8 mouse cellular contexts compared by ENCODE assay signal in genomic region chr19:26746709-26747467, GRCm38 (mm10).
DNase-seq lines count a peak whose midpoint lies in the region; ATAC-seq and TF ChIP-seq lines count a peak whose summit lies in the region.

No protein-coding gene starts in this region.

- H3K9me3 ChIP-seq in intestine, embryonic 16.5 days (ENCODE audit: control insufficient read depth, low read length), result no peaks in the 10 kb centered on the region
- H3K9me3 ChIP-seq in neural tube, embryonic 13.5 days, result no peaks in the 10 kb centered on the region

- H3K27me3 ChIP-seq in liver, adult 2 months (ENCODE audit: control insufficient read depth, insufficient read depth, low read length), result no peaks in the 10 kb centered on the region
- H3K27me3 ChIP-seq in intestine, embryonic 16.5 days (replicated peaks; ENCODE audit: control insufficient read depth, insufficient read depth, low read length), result no peaks in the 10 kb centered on the region
- no peaks in the 10 kb centered on the region for H3K27me3 ChIP-seq in neural tube, embryonic 13.5 days

- peak; percentile 10; the same call in 1 of the 2 replicates for ATAC-seq in intestine, embryonic 16.5 days
- peak; percentile 56 for ATAC-seq in neural tube, embryonic 13.5 days (ENCODE audit: low read depth)
- ATAC-seq in inflammation-experienced regulatory T-cells, adult 6 months, result no peak

- H3K4me3 ChIP-seq in liver, adult 2 months (ENCODE audit: insufficient read depth, low read depth, low read length), result peak overlapping the region; percentile 85; the same call in 1 of the 2 replicates
- H3K4me3 ChIP-seq in embryonic fibroblast, embryonic 13.5 days (ENCODE audit: insufficient read depth, low read length), result peak overlapping the region; percentile 43
- H3K4me3 ChIP-seq in intestine, embryonic 16.5 days (ENCODE audit: low read length), result peak overlapping the region; percentile 64
- peak overlapping the region; percentile 49 for H3K4me3 ChIP-seq in neural tube, embryonic 13.5 days

- TF ChIP-seq POLR2A in liver, adult 2 months (IDR thresholded peaks at IDR 0.05; ENCODE audit: extremely low read depth, insufficient read depth, low read length), result no peak
- TF ChIP-seq POLR2A in embryonic fibroblast, embryonic 13.5 days (IDR thresholded peaks at IDR 0.05; ENCODE audit: low read depth, low read length), result 0 out of 2 replicates have a peak, but pooled peaks have one; percentile 3

- H3K36me3 ChIP-seq in liver, adult 2 months (ENCODE audit: control insufficient read depth, insufficient read depth, low read length), result peaks cover 5% of the 10 kb centered on the region
- peaks cover 1% of the 10 kb centered on the region; the same call in 1 of the 2 replicates for H3K36me3 ChIP-seq in intestine, embryonic 16.5 days (ENCODE audit: control insufficient read depth, insufficient read depth, low read length)
- H3K36me3 ChIP-seq in neural tube, embryonic 13.5 days, result no peaks in the 10 kb centered on the region

- 51% methylated on average over 6 of the region's 6 CpGs for WGBS in liver, adult 2 months
- WGBS in intestine, embryonic 16.5 days, result 40% methylated on average over 6 of the region's 6 CpGs
- WGBS in neural tube, embryonic 13.5 days, result 59% methylated on average over 6 of the region's 6 CpGs

- peak overlapping the region; percentile 88 for H3K4me2 ChIP-seq in intestine, embryonic 16.5 days (ENCODE audit: low read depth, low read length)
- peak overlapping the region; percentile 70 for H3K4me2 ChIP-seq in neural tube, embryonic 13.5 days

- H3K27ac ChIP-seq in liver, adult 2 months (replicated peaks; ENCODE audit: insufficient read depth, low read depth, low read length), result no peak overlapping the region
- H3K27ac ChIP-seq in embryonic fibroblast, embryonic 13.5 days (ENCODE audit: insufficient read depth, low read length), result peak overlapping the region; percentile 89
- peak overlapping the region; percentile 97 for H3K27ac ChIP-seq in intestine, embryonic 16.5 days (ENCODE audit: low read length)
- H3K27ac ChIP-seq in neural tube, embryonic 13.5 days (replicated peaks), result peak overlapping the region; percentile 100

- H3K9ac ChIP-seq in liver, adult 2 months (ENCODE audit: low read depth, low read length), result no peak overlapping the region
- peak overlapping the region; percentile 77 for H3K9ac ChIP-seq in intestine, embryonic 16.5 days (ENCODE audit: low read depth, low read length)
- peak overlapping the region; percentile 87 for H3K9ac ChIP-seq in neural tube, embryonic 13.5 days

- DNase-seq in liver, adult 2 months (ENCODE audit: extremely low read depth, low read depth, low spot score), result no peak
- no peak for DNase-seq in liver
- no peak for DNase-seq in layer of hippocampus, postnatal 14 days (ENCODE audit: low spot score in 2 of 2)
- DNase-seq in kidney, adult 11 months, result no peak

- no peak for TF ChIP-seq CTCF in liver, adult 2 months (IDR thresholded peaks at IDR 0.05; ENCODE audit: low read depth, low read length)
- no peak for TF ChIP-seq CTCF in embryonic fibroblast, embryonic 13.5 days (IDR thresholded peaks at IDR 0.05; ENCODE audit: borderline replicate concordance, insufficient read depth, low read length)

- peaks cover 15% of the 10 kb centered on the region; the same call in 1 of the 2 replicates for H3K4me1 ChIP-seq in liver, adult 2 months (ENCODE audit: control insufficient read depth, insufficient read depth, low read length)
- H3K4me1 ChIP-seq in embryonic fibroblast, embryonic 13.5 days (ENCODE audit: control insufficient read depth, insufficient read depth, low read length), result 0 out of 2 replicates have a peak, but pooled peaks cover 2% of the 10 kb centered on the region
- peaks cover 8% of the 10 kb centered on the region; the same call in 1 of the 2 replicates for H3K4me1 ChIP-seq in intestine, embryonic 16.5 days (ENCODE audit: control insufficient read depth, insufficient read depth, low read length)
- peaks cover 27% of the 10 kb centered on the region for H3K4me1 ChIP-seq in neural tube, embryonic 13.5 days (replicated peaks)

- peaks cover 18% of the 10 kb centered on the region; the same call in 1 of the 2 replicates for H3K79me2 ChIP-seq in liver, adult 2 months (ENCODE audit: control insufficient read depth, insufficient read depth, low read length)
